Mouse (Mus musculus) hindbrain, embryonic 10.5 days (tissue): ENCODE measurements at regions not wholly inside any gene's neighbourhood (a gene's known extent, or its start where the extent isn't known, plus 50 kb on each side); places are given as distances from the start of the nearest gene placed in this dataset.

Source experiments
- DNase-seq: peaks from one replicate; pipeline ENCODE4 v3.0.0-alpha.2; 2017; ENCODE audit warnings: low spot score
- H3K27ac ChIP-seq: fragments of 300-500 bp; sonication (generic); 2 replicates; pipeline ENCODE4 v1.5.1; 2016; ENCODE audit warnings: mild to moderate bottlenecking, moderate library complexity
- H3K27me3 ChIP-seq: fragments of 300-500 bp; sonication (generic); 2 replicates; pipeline ENCODE4 v1.6.1; 2016; ENCODE audit warnings: mild to moderate bottlenecking; ENCODE audit not compliant: poor library complexity, insufficient read depth, severe bottlenecking
- H3K36me3 ChIP-seq: fragments of 300-500 bp; sonication (generic); 2 replicates; pipeline ENCODE4 v1.6.1; 2016; ENCODE audit warnings: mild to moderate bottlenecking, moderate library complexity
- H3K4me1 ChIP-seq: fragments of 300-500 bp; sonication (generic); replicated peaks from 2 replicates; pipeline ENCODE4 v1.6.1; 2016; ENCODE audit warnings: mild to moderate bottlenecking
- H3K4me3 ChIP-seq: fragments of 300-500 bp; sonication (generic); 2 replicates; pipeline ENCODE4 v1.5.1; 2016; ENCODE audit warnings: mild to moderate bottlenecking, moderate library complexity
- H3K9me3 ChIP-seq: fragments of 300-500 bp; sonication (generic); 2 replicates; pipeline ENCODE4 v1.6.1; 2016; ENCODE audit warnings: mild to moderate bottlenecking, moderate library complexity
- WGBS: fragments of 180-500 bp; shearing (Covaris S2); methylation state at CpG from one replicate; pipeline ENCODE4 v1.1.7; 2016; 5-methylcytosine and 5-hydroxymethylcytosine counted together

DNA sequence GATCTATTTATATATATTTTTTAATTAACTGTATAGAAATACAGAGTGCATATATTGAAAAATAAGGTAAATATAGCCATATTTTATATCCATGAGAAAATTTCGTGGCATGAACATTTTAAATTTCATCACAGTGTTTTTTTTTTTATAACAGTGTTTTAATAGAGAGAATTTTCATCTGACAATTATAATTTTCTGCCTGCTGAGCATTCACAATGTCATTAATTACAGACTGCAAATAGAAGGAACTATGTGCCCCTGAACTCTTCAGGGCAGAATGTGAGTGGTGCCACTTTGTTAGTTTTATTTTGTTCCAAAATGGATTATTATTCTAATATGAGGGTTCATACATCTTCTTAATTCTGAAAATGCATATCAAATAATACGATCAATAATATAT lies 358.3 kb upstream of the C030005K15Rik start:
- no peak overlapping the region for H3K4me3 ChIP-seq
- no peak for DNase-seq
- no peaks in the 10 kb centered on the region for H3K27me3 ChIP-seq
- no peaks in the 10 kb centered on the region for H3K9me3 ChIP-seq
- no peak overlapping the region for H3K27ac ChIP-seq
- no peaks in the 10 kb centered on the region for H3K4me1 ChIP-seq
- no peaks in the 10 kb centered on the region for H3K36me3 ChIP-seq
- 68% methylated on average over 2 of the region's 2 CpGs for WGBS

DNA sequence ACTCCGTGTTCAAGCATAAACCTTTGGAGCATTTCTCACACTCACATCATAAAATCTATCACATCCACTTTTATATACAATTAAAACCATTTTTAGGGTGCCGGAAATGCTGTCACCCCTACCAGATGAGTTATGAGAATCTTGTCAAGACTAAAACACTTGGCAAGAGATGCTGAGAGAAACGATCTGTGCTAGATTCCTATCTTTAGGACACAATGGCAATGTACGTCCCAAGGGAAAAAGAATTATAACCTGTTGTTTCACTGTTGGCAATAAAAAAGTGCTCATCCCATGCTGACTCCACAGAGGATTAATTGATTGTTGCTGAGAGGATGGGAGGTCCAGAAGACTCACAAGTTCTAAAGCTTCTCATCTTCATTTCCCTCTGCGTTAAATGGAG lies 389.7 kb upstream of the C030005K15Rik start:
- no peak overlapping the region for H3K4me3 ChIP-seq
- H3K4me1 ChIP-seq: no peaks in the 10 kb centered on the region
- H3K27ac ChIP-seq: no peak overlapping the region
- DNase-seq: no peak
- H3K9me3 ChIP-seq: no peaks in the 10 kb centered on the region
- no peaks in the 10 kb centered on the region for H3K27me3 ChIP-seq
- H3K36me3 ChIP-seq: no peaks in the 10 kb centered on the region
- WGBS: 90% methylated on average over 5 of the region's 5 CpGs

DNA sequence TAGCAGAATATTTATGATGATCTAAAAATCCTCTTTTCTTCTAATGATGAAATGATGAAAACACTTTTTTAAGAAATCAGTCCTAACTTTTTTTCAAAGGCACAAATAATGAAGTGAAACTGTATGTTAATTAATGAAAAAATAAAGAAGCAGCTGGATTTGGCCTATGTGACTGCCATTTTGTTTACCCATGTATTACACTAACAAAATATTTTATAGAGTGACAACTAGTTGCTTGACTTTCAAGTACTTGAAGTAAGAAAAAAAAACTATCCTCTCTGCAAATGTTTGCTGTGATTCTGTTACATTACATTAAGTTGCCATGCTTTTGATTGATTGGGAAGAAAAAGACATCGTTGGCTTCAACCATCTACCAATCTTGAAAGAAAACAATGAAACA lies 399.2 kb upstream of the C030005K15Rik start:
- Histone ChIP-seq H3K27me3 (no peaks in the 10 kb centered on the region), H3K27ac (no peak overlapping the region), H3K36me3 (no peaks in the 10 kb centered on the region), H3K9me3 (no peaks in the 10 kb centered on the region), H3K4me3 (no peak overlapping the region), H3K4me1 (no peaks in the 10 kb centered on the region)
- 94% methylated on average over 1 of the region's 1 CpGs for WGBS
- DNase-seq: no peak

DNA sequence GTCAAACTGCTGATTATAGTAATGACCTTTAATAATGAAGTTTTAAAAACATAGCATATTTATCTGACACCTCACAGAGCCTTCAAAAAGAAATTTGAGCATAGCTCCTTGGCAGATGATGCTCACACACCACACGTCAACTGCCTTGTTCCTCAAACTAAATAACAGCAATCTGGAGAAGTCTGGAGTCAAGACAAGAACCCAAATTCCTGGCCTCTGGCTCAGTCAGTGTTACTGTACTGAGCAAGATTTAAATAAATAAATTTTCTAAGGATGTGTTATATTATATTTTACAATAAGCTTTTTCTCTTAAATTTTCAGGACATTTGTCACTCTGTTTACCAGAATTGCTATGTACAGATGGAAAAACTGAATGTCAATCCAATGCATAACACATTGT lies 408.5 kb upstream of the C030005K15Rik start:
- DNase-seq: no peak
- Histone ChIP-seq H3K4me1 (no peaks in the 10 kb centered on the region), H3K4me3 (no peak overlapping the region), H3K27me3 (no peaks in the 10 kb centered on the region), H3K27ac (no peak overlapping the region), H3K9me3 (no peaks in the 10 kb centered on the region), H3K36me3 (no peaks in the 10 kb centered on the region)
- 74% methylated on average over 1 of the region's 1 CpGs for WGBS

DNA sequence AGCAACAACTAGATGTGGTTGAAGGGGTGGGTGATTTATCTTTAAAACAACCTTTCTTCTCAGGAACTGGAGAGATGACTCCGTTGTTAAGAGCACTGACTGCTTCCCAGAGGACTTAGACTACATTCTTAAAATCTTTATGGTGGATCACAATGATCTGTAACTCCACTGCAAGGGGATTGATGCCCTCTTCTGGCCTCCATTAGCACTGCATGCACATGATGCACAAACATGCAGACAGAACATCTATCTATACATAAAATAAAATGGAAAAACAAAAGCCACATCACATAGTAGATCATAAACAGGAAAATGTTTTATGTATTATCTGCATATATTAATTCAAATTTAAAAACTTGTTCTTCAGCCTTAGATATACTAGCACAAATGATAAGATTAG lies 419.2 kb upstream of the C030005K15Rik start:
- no peak overlapping the region for H3K4me3 ChIP-seq
- H3K9me3 ChIP-seq: no peaks in the 10 kb centered on the region
- no peaks in the 10 kb centered on the region for H3K36me3 ChIP-seq
- no peak overlapping the region for H3K27ac ChIP-seq
- WGBS: 57% methylated on average over 1 of the region's 1 CpGs
- H3K27me3 ChIP-seq: no peaks in the 10 kb centered on the region
- no peak for DNase-seq
- no peaks in the 10 kb centered on the region for H3K4me1 ChIP-seq

DNA sequence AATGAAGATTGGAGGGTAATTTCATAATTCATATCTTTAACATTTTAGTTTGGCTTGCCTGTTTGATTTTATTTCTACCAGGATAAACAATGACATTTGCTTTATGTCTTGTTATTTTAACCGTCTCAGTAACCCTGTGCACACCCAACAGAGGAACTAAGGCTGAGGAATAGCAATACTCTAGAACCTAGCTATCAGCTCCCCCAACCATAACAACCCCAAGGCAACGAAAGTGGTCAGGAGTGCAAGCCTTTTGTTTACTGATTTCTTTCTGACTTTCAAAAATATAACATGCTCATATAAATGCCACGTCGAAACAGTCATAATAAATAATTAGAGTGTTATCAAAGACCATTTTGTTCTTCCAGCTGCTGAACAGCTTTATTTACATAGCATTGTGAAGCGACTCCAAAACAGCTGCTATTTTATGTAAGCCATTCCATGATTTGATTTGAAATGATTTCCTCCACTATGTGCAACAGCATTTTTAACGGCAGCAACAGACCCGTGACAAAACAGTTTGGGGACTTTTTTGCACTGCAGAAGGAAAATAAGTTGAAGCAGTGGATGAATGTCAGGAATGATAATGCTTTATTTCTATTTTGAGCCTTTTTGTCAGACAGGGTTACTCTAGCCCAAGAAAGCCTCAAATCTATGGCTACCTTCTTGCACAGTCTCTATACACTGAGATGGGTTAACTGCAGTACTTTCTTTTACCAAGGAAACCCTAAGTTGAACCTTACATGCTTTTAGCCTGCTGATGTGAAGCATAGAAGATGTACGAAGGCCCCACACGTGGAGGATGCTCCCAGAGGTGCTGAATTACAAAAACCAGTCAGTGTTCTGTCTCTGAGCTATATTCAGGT lies 420.7 kb upstream of the C030005K15Rik start:
- 85% methylated on average over 9 of the region's 9 CpGs for WGBS
- Histone ChIP-seq H3K27ac (no peak overlapping the region), H3K36me3 (no peaks in the 10 kb centered on the region), H3K27me3 (no peaks in the 10 kb centered on the region), H3K4me1 (no peaks in the 10 kb centered on the region), H3K4me3 (no peak overlapping the region), H3K9me3 (no peaks in the 10 kb centered on the region)
- no peak for DNase-seq

DNA sequence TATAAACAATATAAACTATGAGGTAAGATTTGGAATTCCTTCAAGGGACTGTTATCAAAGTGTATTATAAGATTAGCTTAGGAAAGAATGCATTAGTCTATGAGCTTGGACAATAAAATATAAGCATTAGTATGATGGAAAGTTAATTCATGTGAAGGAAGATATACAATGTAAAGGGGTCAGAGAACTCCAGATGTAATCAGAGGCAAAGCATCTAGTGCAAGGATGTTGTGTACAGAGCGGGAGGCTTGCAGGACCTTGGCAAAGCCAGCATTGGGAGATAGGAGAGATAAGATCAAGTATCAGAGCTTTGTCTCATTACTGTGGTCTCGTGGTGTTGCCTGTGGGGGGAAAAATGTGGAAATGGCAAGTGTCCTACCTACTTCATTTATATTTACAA lies 429.4 kb upstream of the C030005K15Rik start:
- H3K36me3 ChIP-seq: no peaks in the 10 kb centered on the region
- no peak overlapping the region for H3K27ac ChIP-seq
- 87% methylated on average over 2 of the region's 2 CpGs for WGBS

DNA sequence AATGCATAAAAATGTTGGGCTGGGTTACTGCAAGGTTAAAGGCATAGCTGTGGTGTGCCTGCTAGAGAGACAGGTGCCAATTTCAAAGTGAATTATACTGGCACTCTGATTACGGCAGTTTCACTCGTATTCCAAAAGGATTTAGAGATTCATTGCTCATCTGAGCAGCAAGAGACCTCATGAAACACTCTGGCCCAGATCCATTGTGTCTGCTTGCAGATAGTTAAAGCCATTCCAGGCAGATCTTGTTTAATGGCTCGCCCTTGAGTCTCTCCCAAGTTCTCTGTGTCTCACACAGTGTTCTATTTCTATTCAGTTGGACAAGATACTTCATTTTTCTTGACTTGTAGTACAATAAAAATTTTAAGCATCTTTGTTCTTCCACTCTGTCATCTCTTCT lies 459.1 kb upstream of the C030005K15Rik start:
- Histone ChIP-seq H3K36me3 (no peaks in the 10 kb centered on the region), H3K4me1 (no peaks in the 10 kb centered on the region), H3K4me3 (no peak overlapping the region), H3K27ac (no peak overlapping the region), H3K9me3 (no peaks in the 10 kb centered on the region), H3K27me3 (no peaks in the 10 kb centered on the region)
- WGBS: 84% methylated on average over 3 of the region's 3 CpGs
- no peak for DNase-seq

More for the DNA sequence above, 429.4 kb upstream of the C030005K15Rik start:
- H3K27me3 ChIP-seq: no peaks in the 10 kb centered on the region
- H3K9me3 ChIP-seq: no peaks in the 10 kb centered on the region
- H3K4me3 ChIP-seq: no peak overlapping the region
- DNase-seq: no peak
- H3K4me1 ChIP-seq: no peaks in the 10 kb centered on the region

DNA sequence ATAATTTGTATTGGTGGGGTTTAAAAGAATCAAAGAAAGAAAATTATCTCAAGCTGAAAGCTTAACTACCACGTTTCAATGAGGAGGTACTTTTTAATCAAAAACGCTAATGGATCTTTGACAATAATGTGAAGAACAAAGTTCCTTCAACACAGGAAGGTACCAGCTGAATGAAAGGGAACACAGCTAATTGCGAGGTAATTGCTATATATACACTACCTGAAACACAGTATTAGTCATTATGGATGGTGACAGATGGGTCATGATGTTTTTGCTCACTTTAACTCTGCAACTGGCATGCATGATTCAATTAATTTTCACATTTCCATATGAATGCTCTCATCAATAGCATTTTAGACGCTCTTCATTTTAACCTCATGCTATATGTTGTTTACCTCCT lies 470.3 kb upstream of the C030005K15Rik start:
- Histone ChIP-seq H3K36me3 (no peaks in the 10 kb centered on the region), H3K27me3 (no peaks in the 10 kb centered on the region), H3K4me1 (no peaks in the 10 kb centered on the region), H3K27ac (no peak overlapping the region), H3K9me3 (no peaks in the 10 kb centered on the region), H3K4me3 (no peak overlapping the region)
- DNase-seq: no peak
- 83% methylated on average over 4 of the region's 4 CpGs for WGBS

DNA sequence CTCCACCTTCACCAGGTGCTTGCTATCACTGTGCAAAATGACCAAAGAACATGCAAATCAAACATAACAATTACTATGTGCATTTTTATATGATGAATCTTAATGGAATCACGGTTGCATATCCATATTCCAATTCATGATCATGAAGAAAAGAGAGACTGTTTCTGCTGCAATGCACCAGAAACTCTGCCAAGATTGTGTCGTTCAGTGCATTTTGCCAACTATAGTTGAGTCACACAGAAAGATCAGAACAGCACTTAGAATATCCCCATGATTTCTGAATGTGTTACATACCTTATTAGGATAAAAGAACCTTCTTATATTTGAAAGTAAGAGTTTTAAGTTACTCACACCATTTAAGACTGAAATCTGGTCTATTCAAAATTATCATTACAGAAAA lies 483.7 kb upstream of the C030005K15Rik start:
- H3K27ac ChIP-seq: no peak overlapping the region
- no peaks in the 10 kb centered on the region for H3K27me3 ChIP-seq
- no peaks in the 10 kb centered on the region for H3K4me1 ChIP-seq
- 83% methylated on average over 2 of the region's 2 CpGs for WGBS
- H3K36me3 ChIP-seq: no peaks in the 10 kb centered on the region
- DNase-seq: no peak
- H3K9me3 ChIP-seq: no peaks in the 10 kb centered on the region
- no peak overlapping the region for H3K4me3 ChIP-seq

DNA sequence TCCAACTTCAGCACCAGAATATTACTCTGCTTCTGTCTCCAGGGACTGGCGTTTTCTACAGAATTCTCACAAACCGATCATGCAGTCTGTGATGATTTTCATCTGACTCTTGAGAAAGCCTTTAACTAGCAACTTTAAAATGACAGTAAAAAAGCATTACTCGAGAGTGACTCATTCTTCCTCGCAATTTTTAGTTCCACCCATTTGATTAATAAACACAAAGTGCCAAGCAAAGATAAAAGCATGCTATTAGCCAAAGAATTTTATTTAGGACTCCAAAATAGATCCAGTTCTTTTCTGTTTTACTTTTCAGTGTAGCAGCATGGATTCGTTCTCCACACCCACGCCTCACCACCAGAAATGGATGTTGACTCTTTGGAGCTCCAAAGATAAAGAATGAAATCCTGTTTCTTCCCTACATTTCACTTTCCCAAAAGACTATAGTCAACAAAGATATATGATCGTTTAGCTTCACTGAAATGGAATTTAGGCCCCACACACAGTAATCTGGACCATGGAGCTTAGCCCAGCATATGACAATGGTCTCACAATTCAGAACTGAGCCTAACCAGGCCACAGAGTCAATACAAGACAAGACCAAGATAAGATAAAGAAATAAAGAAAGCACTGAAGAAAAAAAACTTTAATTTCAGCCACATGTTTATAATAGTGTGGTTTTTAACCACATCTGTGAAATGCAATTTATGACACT lies 486.5 kb upstream of the C030005K15Rik start:
- Histone ChIP-seq H3K27ac (no peak overlapping the region), H3K27me3 (no peaks in the 10 kb centered on the region), H3K4me3 (no peak overlapping the region), H3K4me1 (no peaks in the 10 kb centered on the region), H3K9me3 (no peaks in the 10 kb centered on the region), H3K36me3 (no peaks in the 10 kb centered on the region)
- WGBS: 85% methylated on average over 7 of the region's 7 CpGs
- no peak for DNase-seq

DNA sequence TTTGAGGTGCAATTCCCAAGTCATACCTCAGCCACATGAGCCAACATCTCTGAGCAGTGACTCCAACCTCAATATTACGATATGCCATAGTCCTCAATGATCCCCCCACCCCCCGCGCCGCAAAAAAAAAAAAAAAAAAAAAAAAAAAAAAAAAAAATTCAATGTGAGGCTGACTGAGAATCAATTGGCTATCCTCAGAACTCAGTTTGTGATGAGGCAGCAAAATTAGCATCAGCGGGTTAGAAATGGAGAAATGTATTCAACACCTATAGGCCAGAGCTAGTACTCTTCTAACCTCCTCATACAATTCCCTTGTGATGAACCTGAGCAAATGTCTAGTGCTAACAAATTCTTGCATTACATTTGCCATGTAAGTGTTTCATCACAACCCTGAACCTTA lies 504.5 kb upstream of the C030005K15Rik start:
- Histone ChIP-seq H3K27ac (no peak overlapping the region), H3K4me3 (no peak overlapping the region), H3K9me3 (no peaks in the 10 kb centered on the region), H3K36me3 (no peaks in the 10 kb centered on the region), H3K4me1 (no peaks in the 10 kb centered on the region), H3K27me3 (no peaks in the 10 kb centered on the region)
- WGBS: 97% methylated on average over 5 of the region's 5 CpGs
- DNase-seq: no peak

DNA sequence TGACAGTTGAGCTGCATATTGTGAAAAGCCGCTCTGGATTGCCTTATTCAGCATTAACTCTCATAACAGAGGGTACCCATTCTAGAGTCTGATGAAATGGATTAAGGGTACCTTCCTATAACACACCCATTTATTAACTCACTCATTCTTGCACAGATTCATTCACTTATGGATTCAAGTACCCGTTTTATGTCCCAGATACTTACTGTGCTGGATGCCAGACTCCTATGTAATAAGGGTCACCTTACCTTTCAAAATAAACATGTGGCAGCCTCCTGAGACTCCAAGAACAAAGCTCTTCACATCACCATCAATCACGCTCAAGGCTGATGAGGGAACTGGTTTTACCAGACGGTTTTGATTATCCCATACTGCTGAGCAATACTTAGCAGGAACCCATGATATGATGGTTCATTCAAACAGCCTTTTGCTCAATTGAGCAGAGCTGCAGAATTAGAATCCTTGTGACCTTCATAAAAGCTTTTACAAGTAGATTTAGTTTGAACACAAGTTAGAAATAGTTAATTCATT lies 505.2 kb upstream of the C030005K15Rik start:
- H3K27me3 ChIP-seq: no peaks in the 10 kb centered on the region
- no peaks in the 10 kb centered on the region for H3K4me1 ChIP-seq
- no peaks in the 10 kb centered on the region for H3K36me3 ChIP-seq
- H3K4me3 ChIP-seq: no peak overlapping the region
- peak; percentile 19 for DNase-seq
- no peaks in the 10 kb centered on the region for H3K9me3 ChIP-seq
- H3K27ac ChIP-seq: no peak overlapping the region
- WGBS: 65% methylated on average over 4 of the region's 4 CpGs
